Mouse (Mus musculus) left cerebral cortex, adult 8-10 months (tissue): ENCODE measurements at regions not wholly inside any gene's neighbourhood (a gene's known extent, or its start where the extent isn't known, plus 50 kb on each side); places are given as distances from the start of the nearest gene placed in this dataset.

Experiments
- DNase-seq, 2 experiments: peaks; one replicate each; pipeline ENCODE4 v3.0.0; 2022; ENCODE audit warnings: low spot score in 2 of 2

GRCm38 (mm10) chr8:10717297-10717696, 291.0 kb downstream of the Irs2 start:
- DNase-seq, result no peak

GRCm38 (mm10) chr8:10716161-10716560, 292.1 kb downstream of the Irs2 start:
- DNase-seq, result no peak

- no peak for DNase-seq
Measured at GRCm38 (mm10) chr8:10713515-10714042, 294.7 kb downstream of the Irs2 start.

- DNase-seq, result no peak
Measured at GRCm38 (mm10) chr8:10712118-10712689, 296.1 kb downstream of the Irs2 start.

- DNase-seq, result no peak
Measured at GRCm38 (mm10) chr8:10711474-10711873, 296.8 kb downstream of the Irs2 start.

GRCm38 (mm10) chr8:10708509-10708908, 299.7 kb downstream of the Irs2 start:
- DNase-seq, result no peak

- no peak for DNase-seq
Measured at GRCm38 (mm10) chr8:10707122-10707521, 301.1 kb downstream of the Irs2 start.

- no peak for DNase-seq
Measured at GRCm38 (mm10) chr8:10705909-10706308, 302.3 kb downstream of the Irs2 start.

GRCm38 (mm10) chr8:10702755-10703154, 305.5 kb downstream of the Irs2 start:
- DNase-seq, result no peak

GRCm38 (mm10) chr8:10702248-10702647, 306.0 kb downstream of the Irs2 start:
- DNase-seq, result no peak

- DNase-seq, result no peak
Measured at GRCm38 (mm10) chr8:10701648-10702061, 306.6 kb downstream of the Irs2 start.

GRCm38 (mm10) chr8:10701226-10701625, 307.0 kb downstream of the Irs2 start:
- no peak for DNase-seq

GRCm38 (mm10) chr8:10699669-10700068, 308.6 kb downstream of the Irs2 start:
- DNase-seq, result no peak

- DNase-seq, result no peak
Measured at GRCm38 (mm10) chr8:10695181-10695580, 313.1 kb downstream of the Irs2 start.

- DNase-seq, result no peak
Measured at GRCm38 (mm10) chr8:10690659-10691058, 317.6 kb downstream of the Irs2 start.

GRCm38 (mm10) chr8:10689881-10690280, 318.4 kb downstream of the Irs2 start:
- no peak for DNase-seq

GRCm38 (mm10) chr8:10687867-10688561, 320.2 kb downstream of the Irs2 start:
- DNase-seq, result no peak
